Mouse (Mus musculus) retina, embryonic 14.5 days (tissue): ENCODE data around the gene Brinp2.

Experiments
- DNase-seq: peaks from one replicate; pipeline ENCODE4 v3.0.0-alpha.2; 2015; ENCODE audit warnings: low spot score

Brinp2 gene

GRCm38 (mm10) chr1:158221048-158221447, 135.1 kb downstream of the Brinp2 start:
- DNase-seq = peak; percentile 89

GRCm38 (mm10) chr1:158220148-158220547, 136.0 kb downstream of the Brinp2 start:
- DNase-seq = peak; percentile 82

DNA sequence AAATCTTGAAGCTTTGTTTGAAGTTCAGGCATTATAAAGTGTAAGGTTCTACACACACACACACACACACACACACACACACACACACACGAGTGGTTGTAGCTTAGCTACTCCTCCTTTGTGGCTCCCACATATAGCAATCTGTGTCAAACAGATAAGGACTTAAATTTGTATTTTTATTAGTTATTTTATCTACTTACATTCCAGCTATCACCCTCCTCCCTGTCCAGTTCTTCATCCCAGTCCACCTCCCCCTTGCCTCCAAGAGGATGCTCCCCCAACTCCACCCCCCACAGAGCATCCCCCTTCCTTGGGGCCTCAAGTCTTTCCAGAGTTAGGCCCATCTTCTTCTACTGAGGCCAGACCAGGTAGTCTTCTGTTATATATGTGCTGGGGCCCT, 137.4 kb downstream of the Brinp2 start:
- DNase-seq = no peak

GRCm38 (mm10) chr1:158218294-158218693, 137.8 kb downstream of the Brinp2 start:
- DNase-seq = peak; percentile 54

GRCm38 (mm10) chr1:158215581-158215980, 140.5 kb downstream of the Brinp2 start:
- DNase-seq = no peak

DNA sequence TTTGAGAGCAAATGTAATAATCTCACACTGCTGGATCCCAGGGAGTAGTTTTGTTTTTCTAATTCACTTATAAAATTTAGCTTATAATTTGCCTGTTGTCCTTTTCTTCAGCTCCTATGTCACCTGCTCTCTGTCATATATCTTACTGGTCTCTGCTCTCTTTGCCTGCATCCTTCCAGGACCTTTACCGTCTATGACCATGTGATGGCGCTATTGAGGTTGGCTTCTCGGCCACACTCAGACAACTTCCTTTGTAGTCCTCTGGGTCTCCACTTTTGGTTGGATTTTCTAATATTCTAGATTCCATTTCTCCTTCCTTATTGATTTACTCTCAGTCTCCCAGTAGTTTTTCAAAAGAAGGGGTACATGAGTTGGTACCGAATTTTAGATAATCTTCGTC, 141.4 kb downstream of the Brinp2 start:
- DNase-seq = peak; percentile 62

DNA sequence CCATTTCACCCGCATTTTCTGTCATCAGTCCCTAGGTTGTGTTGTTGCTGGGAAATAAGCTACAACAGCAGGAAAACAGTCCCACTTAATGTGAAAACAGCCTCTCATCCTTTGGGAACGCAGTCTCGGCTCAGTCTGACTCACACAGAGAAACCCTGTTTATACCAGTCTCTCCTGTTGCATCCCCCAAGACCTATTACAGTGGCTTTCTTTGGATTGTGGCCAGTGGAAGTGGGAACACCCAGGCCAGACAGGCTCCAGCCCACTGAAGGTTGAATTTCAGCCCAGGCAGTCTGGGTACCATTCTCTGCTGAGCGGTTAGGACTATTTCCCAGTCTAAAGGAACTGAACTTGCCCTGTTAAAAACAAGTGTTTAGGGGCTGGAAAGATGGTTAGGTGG, 142.4 kb downstream of the Brinp2 start:
- DNase-seq = no peak

DNA sequence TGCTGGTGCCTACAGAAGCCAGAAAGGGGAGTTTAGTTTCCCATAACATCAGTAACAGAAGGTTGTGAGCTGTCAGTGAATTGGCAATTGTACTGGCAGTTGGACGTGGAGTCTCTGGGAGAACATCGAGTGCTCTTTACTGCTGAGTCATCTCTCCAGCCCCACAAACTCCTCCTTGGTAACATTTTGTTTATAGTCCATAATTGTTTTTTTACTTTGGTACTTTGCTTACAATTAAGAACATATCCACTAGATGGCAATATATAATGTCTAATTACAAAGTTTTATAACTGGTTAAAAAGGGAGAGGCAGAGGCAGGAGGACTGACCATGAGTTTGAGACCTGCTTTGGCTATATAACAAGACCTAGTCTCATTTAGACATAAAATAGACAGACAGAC, 148.5 kb downstream of the Brinp2 start:
- DNase-seq = no peak

- no peak for DNase-seq
Observed at GRCm38 (mm10) chr1:158202932-158203331, 153.2 kb downstream of the Brinp2 start.
